8 mouse cellular contexts compared by ENCODE assay signal in the genomic region with DNA sequence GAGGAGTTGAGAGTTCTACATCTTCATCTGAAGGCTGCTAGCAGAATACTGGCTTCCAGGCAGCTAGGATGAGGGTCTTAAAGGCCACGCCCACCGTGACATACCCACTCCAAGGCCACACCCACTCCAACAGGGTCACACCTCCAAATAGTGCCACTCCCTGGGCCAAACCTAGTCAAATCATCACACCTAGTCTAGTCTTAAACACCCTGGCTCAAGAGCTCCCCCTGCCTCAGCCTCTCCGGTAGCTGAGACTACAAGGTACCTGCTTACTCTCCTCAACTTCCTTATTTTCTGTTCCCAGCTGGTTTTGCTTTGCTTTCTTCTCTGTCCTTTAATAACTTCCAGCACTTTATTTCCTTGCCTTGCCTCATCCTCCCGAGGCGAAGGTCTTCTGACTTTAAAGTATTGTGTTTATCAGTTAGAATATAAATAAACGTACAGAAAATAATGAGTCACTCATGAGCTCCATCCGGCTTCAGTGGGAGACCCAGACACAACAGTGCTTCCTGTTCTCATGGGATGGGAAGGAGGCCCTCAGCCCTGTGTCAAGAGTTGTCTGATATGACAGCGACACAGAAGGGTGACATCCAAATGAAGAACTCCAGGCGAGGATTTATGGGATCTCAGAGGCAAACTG. TPM values are rescaled to one million over a fixed set of nuclear protein-coding genes. Genes with fewer than 3 reads are reported as not detected.
DNase-seq lines count a peak whose midpoint lies in the region; ATAC-seq and TF ChIP-seq lines count a peak whose summit lies in the region.

No protein-coding gene starts in this region.

- peak overlapping the region; percentile 78 for H3K27ac ChIP-seq in layer of hippocampus, adult 2 months
- H3K27ac ChIP-seq in bone marrow, adult 2 months (ENCODE audit: control insufficient read depth, insufficient read depth, low read depth, low read length, poor library complexity), result no peak overlapping the region
- peak overlapping the region; percentile 61 for H3K27ac ChIP-seq in hindbrain, embryonic 15.5 days (replicated peaks)

- H3K4me2 ChIP-seq in hindbrain, embryonic 15.5 days, result no peak overlapping the region

- TF ChIP-seq CTCF in layer of hippocampus, adult 2 months (conservative IDR thresholded peaks at IDR 0.05), result peak; percentile 63
- TF ChIP-seq CTCF in bone marrow, adult 2 months (IDR thresholded peaks at IDR 0.05; ENCODE audit: control insufficient read depth, insufficient read depth, low read length), result peak; percentile 87

- no peaks in the 10 kb centered on the region for H3K36me3 ChIP-seq in hindbrain, embryonic 15.5 days

- 14% methylated on average over 9 of the region's 9 CpGs for WGBS in bone marrow, adult 2 months
- 71% methylated on average over 9 of the region's 9 CpGs for WGBS in hindbrain, embryonic 15.5 days

- no peak for DNase-seq in layer of hippocampus, adult 2 months (ENCODE audit: low spot score in 2 of 2)
- no peak for DNase-seq in layer of hippocampus, postnatal 25 days (ENCODE audit: extremely low spot score in 1 of 2, low spot score in 1 of 2)
- peak; percentile 74 for DNase-seq in lung, postnatal 36 days
- peak; percentile 84 to 86 for DNase-seq in thymus, postnatal 36 days
- DNase-seq in ovary, postnatal 14 days (ENCODE audit: low spot score), result no peak
- no peak for DNase-seq in adrenal gland, adult 2 months

- peaks cover 1% of the 10 kb centered on the region; the same call in 1 of the 2 replicates for H3K4me1 ChIP-seq in bone marrow, adult 2 months (ENCODE audit: control insufficient read depth, insufficient read depth, low read length)
- peaks cover 28% of the 10 kb centered on the region for H3K4me1 ChIP-seq in hindbrain, embryonic 15.5 days (replicated peaks)

- ATAC-seq in hindbrain, embryonic 15.5 days (ENCODE audit: low FRiP score, low read depth), result 0 out of 2 replicates have a peak, but pooled peaks have one; percentile 6

- no peak overlapping the region for H3K9ac ChIP-seq in hindbrain, embryonic 15.5 days

- H3K27me3 ChIP-seq in hindbrain, embryonic 15.5 days, result no peaks in the 10 kb centered on the region

- H3K9me3 ChIP-seq in hindbrain, embryonic 15.5 days, result no peaks in the 10 kb centered on the region

- H3K4me3 ChIP-seq in layer of hippocampus, adult 2 months, result no peak overlapping the region
- no peak overlapping the region for H3K4me3 ChIP-seq in bone marrow, adult 2 months (replicated peaks; ENCODE audit: control insufficient read depth, low read depth, low read length)
- no peak overlapping the region for H3K4me3 ChIP-seq in hindbrain, embryonic 15.5 days

- no peak for TF ChIP-seq POLR2A in bone marrow, adult 2 months (IDR thresholded peaks at IDR 0.05; ENCODE audit: borderline replicate concordance, control insufficient read depth, low read depth, low read length)

RNA-seq across cellular contexts. Expression of a gene that starts 22.4 kb away (rescaled TPM):
- total RNA-seq in layer of hippocampus, adult 2 months (2021), result 10 to 100 TPM; 76.3 to 83.9 TPM
- total RNA-seq in layer of hippocampus, postnatal 25 days (2021), result 100 to 1,000 TPM; 127 to 132 TPM
- 9.3 and 23.0 TPM in 2 replicates for polyA plus RNA-seq in bone marrow, adult 2 months (2011; ENCODE audit: insufficient read depth, insufficient read length, low replicate concordance, missing spikeins)
- polyA plus RNA-seq in hindbrain, embryonic 15.5 days (2015; fragmentation: Nextera tagmentation; extraction: Ambion mirVana), result 14.3 and 14.8 TPM in 2 replicates
- total RNA-seq in adrenal gland, adult 2 months (2021), result 10 to 100 TPM; 14.6 to 15.1 TPM
- polyA plus RNA-seq in adrenal gland, adult 2 months (2012; rRNA removed), result 13.3 and 13.7 TPM in 2 replicates

RNA-seq across cellular contexts. Expression of a gene that starts 30.5 kb away (rescaled TPM):
- 10 to 100 TPM; 14.8 to 22.7 TPM for total RNA-seq in layer of hippocampus, adult 2 months (2021)
- 10 to 100 TPM; 16.5 to 24.1 TPM for total RNA-seq in layer of hippocampus, postnatal 25 days (2021)
- polyA plus RNA-seq in bone marrow, adult 2 months (2011; ENCODE audit: insufficient read depth, insufficient read length, low replicate concordance, missing spikeins), result 9.2 and 23.5 TPM in 2 replicates
- 57.9 and 89.0 TPM in 2 replicates for polyA plus RNA-seq in hindbrain, embryonic 15.5 days (2015; fragmentation: Nextera tagmentation; extraction: Ambion mirVana)
- total RNA-seq in adrenal gland, adult 2 months (2021), result 10 to 100 TPM; 41.0 to 57.6 TPM
- 20.8 and 30.2 TPM in 2 replicates for polyA plus RNA-seq in adrenal gland, adult 2 months (2012; rRNA removed)

Comparison
In these comparisons a context has a peak if more than half of its experiments do, and no peak if none do; other contexts are left out.
1. DNase-seq: peak in lung, postnatal 36 days (single experiment) and thymus, postnatal 36 days (2 of 2); none in layer of hippocampus, adult 2 months (0 of 2), layer of hippocampus, postnatal 25 days (0 of 2), ovary, postnatal 14 days (single experiment) and adrenal gland, adult 2 months (single experiment).
2. RNA of a gene that starts 22.4 kb away (total RNA-seq): 127 to 132 TPM in layer of hippocampus, postnatal 25 days and 76.3 to 83.9 TPM in layer of hippocampus, adult 2 months; 14.6 to 15.1 TPM in adrenal gland, adult 2 months; every median in the first group is over 4 times any median in the second.